Mouse (Mus musculus) frontal cortex, postnatal 10 days (tissue): ENCODE results near the gene Isy1.
"Not testable (repeated sequence)": the region's sequence is repeated elsewhere in the genome, so short reads cannot be mapped to it uniquely, and the experiment has no call there.

Source experiments
- DNase-seq, 2 experiments: peaks; one replicate each; pipeline ENCODE4 v3.0.0; 2022; ENCODE audit warnings: low spot score in 2 of 2, mixed read lengths in 1 of 2

Isy1 gene

GRCm38 (mm10) chr6:87778294-87779173, 60.1 kb downstream of the Isy1 start:
- no peak for DNase-seq

- no peak for DNase-seq
These were observed 60.8 kb downstream of the Isy1 start, which contains the start of gene Gp9 for GRCm38 (mm10) chr6:87777842-87778241. Gene Gp9 (plus strand): TSS chr6:87778072.

- DNase-seq: no peak
These were observed 61.9 kb downstream of the Isy1 start for GRCm38 (mm10) chr6:87776663-87777062.

GRCm38 (mm10) chr6:87775588-87776245, 62.9 kb downstream of the Isy1 start:
- no peak for DNase-seq

- DNase-seq: no peak
These were observed 63.7 kb downstream of the Isy1 start for GRCm38 (mm10) chr6:87774909-87775308.

GRCm38 (mm10) chr6:87774466-87774865, 64.1 kb downstream of the Isy1 start:
- no peak for DNase-seq

GRCm38 (mm10) chr6:87770626-87771025, 68.0 kb downstream of the Isy1 start:
- DNase-seq: no peak

- not testable (repeated sequence) for DNase-seq
These were observed 74.3 kb downstream of the Isy1 start for GRCm38 (mm10) chr6:87764296-87764695.
